ENCODE assay signal across 9 mouse cellular contexts in genomic region chr2:37734979-37735806, GRCm38 (mm10). TPM values are rescaled to one million over a fixed set of nuclear protein-coding genes. Genes with fewer than 3 reads are reported as not detected.
A peak's percentile ranks its signal among the peaks of the same experiment; 100 is the strongest.
DNase-seq lines count a peak whose midpoint lies in the region; ATAC-seq lines count a peak whose summit lies in the region.
"Had no signal": no experiment of that assay in that cellular context is flagged by ENCODE, and none has a peak within 500 bp of the region (broad histone marks: within the 10 kb centered on the region; RNA-seq: fewer than 3 reads in every experiment).

No protein-coding gene starts in this region.

- H3K4me2 ChIP-seq in heart, embryonic 13.5 days = peak overlapping the region; percentile 61
- peak overlapping the region; percentile 22 for H3K4me2 ChIP-seq in forebrain, embryonic 16.5 days (ENCODE audit: low read length)
- H3K4me2 ChIP-seq in liver, embryonic 12.5 days = peak overlapping the region; percentile 48
- peak overlapping the region; percentile 1; the same call in 1 of the 2 replicates for H3K4me2 ChIP-seq in neural tube, embryonic 11.5 days (ENCODE audit: low read depth)

- peak overlapping the region; percentile 69 for H3K9ac ChIP-seq in heart, embryonic 13.5 days
- H3K9ac ChIP-seq in forebrain, embryonic 16.5 days (replicated peaks; ENCODE audit: low read depth, low read length) = no peak overlapping the region
- 0 out of 2 replicates have a peak overlapping the region, but pooled peaks have one; percentile 22 for H3K9ac ChIP-seq in liver, embryonic 12.5 days
- H3K9ac ChIP-seq in neural tube, embryonic 11.5 days (ENCODE audit: low read length) = no peak overlapping the region; the same call in 1 of the 2 replicates

- ATAC-seq in heart, embryonic 13.5 days (ENCODE audit: extremely low read depth, insufficient number of reproducible peaks, low FRiP score, low TSS enrichment) = no peak
- ATAC-seq in forebrain, embryonic 16.5 days = peak; percentile 61; the same call in 1 of the 2 replicates
- 0 out of 2 replicates have a peak, but pooled peaks have one; percentile 40 for ATAC-seq in liver, embryonic 12.5 days
- peak; percentile 45; the same call in 1 of the 2 replicates for ATAC-seq in neural tube, embryonic 11.5 days (ENCODE audit: insufficient read depth, low FRiP score, low TSS enrichment)
- ATAC-seq: Patski had no signal

- H3K36me3 ChIP-seq in heart, embryonic 13.5 days = no peaks in the 10 kb centered on the region
- H3K36me3 ChIP-seq in forebrain, embryonic 16.5 days (ENCODE audit: control insufficient read depth, insufficient read depth) = no peaks in the 10 kb centered on the region
- no peaks in the 10 kb centered on the region for H3K36me3 ChIP-seq in liver, embryonic 12.5 days
- no peaks in the 10 kb centered on the region for H3K36me3 ChIP-seq in neural tube, embryonic 11.5 days (ENCODE audit: control insufficient read depth, insufficient read depth, low read length)

- no peaks in the 10 kb centered on the region for H3K27me3 ChIP-seq in heart, embryonic 13.5 days (replicated peaks)
- no peaks in the 10 kb centered on the region for H3K27me3 ChIP-seq in forebrain, embryonic 16.5 days (replicated peaks; ENCODE audit: control insufficient read depth, insufficient read depth, low read length)
- 0 out of 2 replicates have a peak, but pooled peaks cover 3% of the 10 kb centered on the region for H3K27me3 ChIP-seq in liver, embryonic 12.5 days (replicated peaks)
- no peaks in the 10 kb centered on the region for H3K27me3 ChIP-seq in neural tube, embryonic 11.5 days (ENCODE audit: control insufficient read depth, insufficient read depth, low read length)

- WGBS in heart, embryonic 13.5 days = 9% methylated on average over 17 of the region's 17 CpGs
- WGBS in forebrain, embryonic 16.5 days = 11% methylated on average over 17 of the region's 17 CpGs
- 9% methylated on average over 17 of the region's 17 CpGs for WGBS in liver, embryonic 12.5 days (ENCODE audit: insufficient replicate concordance)
- 20% methylated on average over 17 of the region's 17 CpGs for WGBS in neural tube, embryonic 11.5 days

- no peaks in the 10 kb centered on the region for H3K9me3 ChIP-seq in heart, embryonic 13.5 days
- H3K9me3 ChIP-seq in forebrain, embryonic 16.5 days (ENCODE audit: control insufficient read depth, low read length) = no peaks in the 10 kb centered on the region
- H3K9me3 ChIP-seq in liver, embryonic 12.5 days (replicated peaks) = no peaks in the 10 kb centered on the region
- no peaks in the 10 kb centered on the region for H3K9me3 ChIP-seq in neural tube, embryonic 11.5 days (ENCODE audit: control insufficient read depth, low read length)

- H3K4me3 ChIP-seq in heart, embryonic 13.5 days = peak overlapping the region; percentile 32
- no peak overlapping the region for H3K4me3 ChIP-seq in forebrain, embryonic 16.5 days (replicated peaks; ENCODE audit: low read length)
- no peak overlapping the region for H3K4me3 ChIP-seq in liver, embryonic 12.5 days
- H3K4me3 ChIP-seq in neural tube, embryonic 11.5 days (ENCODE audit: low read depth, low read length) = no peak overlapping the region

- H3K27ac ChIP-seq in heart, embryonic 13.5 days (replicated peaks) = no peak overlapping the region
- H3K27ac ChIP-seq in forebrain, embryonic 16.5 days (ENCODE audit: low read length) = no peak overlapping the region
- no peak overlapping the region for H3K27ac ChIP-seq in liver, embryonic 12.5 days
- no peak overlapping the region for H3K27ac ChIP-seq in neural tube, embryonic 11.5 days (ENCODE audit: low read depth, low read length)

- peaks cover 15% of the 10 kb centered on the region for H3K4me1 ChIP-seq in heart, embryonic 13.5 days
- H3K4me1 ChIP-seq in forebrain, embryonic 16.5 days (replicated peaks; ENCODE audit: control insufficient read depth, insufficient read depth, low read length) = peaks cover 9% of the 10 kb centered on the region; the same call in 1 of the 2 replicates
- H3K4me1 ChIP-seq in liver, embryonic 12.5 days = peaks cover 12% of the 10 kb centered on the region
- no peaks in the 10 kb centered on the region; the same call in 1 of the 2 replicates for H3K4me1 ChIP-seq in neural tube, embryonic 11.5 days (ENCODE audit: control insufficient read depth, insufficient read depth, low read length)

- no peak for DNase-seq in heart, adult 8-10 months (ENCODE audit: low spot score)
- peak; percentile 62 for DNase-seq in ZHBTc4 (ENCODE audit: low read depth, low spot score)
- DNase-seq in neural tube, embryonic 11.5 days (ENCODE audit: low spot score) = peak; percentile 65
- DNase-seq in cerebellum, postnatal 25 days = no peak
- DNase-seq in yolk sac, embryonic 10.5 days (ENCODE audit: low spot score) = no peak

RNA-seq across cellular contexts. Expression of gene Strbp, which starts 31.5 kb away (rescaled TPM):
- polyA plus RNA-seq in heart, embryonic 13.5 days (2015; fragmentation: Nextera tagmentation; extraction: Ambion mirVana) = 20.4 and 22.5 TPM in 2 replicates
- total RNA-seq in heart, adult 8-10 months (2022) = 10 to 100 TPM; 11.5 to 21.8 (median 16.1) TPM
- polyA plus RNA-seq in forebrain, embryonic 16.5 days (2015; fragmentation: Nextera tagmentation; extraction: Ambion mirVana) = 111 and 113 TPM in 2 replicates
- 24.1 and 24.3 TPM in 2 replicates for polyA plus RNA-seq in liver, embryonic 12.5 days (2016; fragmentation: Nextera tagmentation; extraction: Ambion mirVana)
- polyA plus RNA-seq in neural tube, embryonic 11.5 days (2014; fragmentation: Nextera tagmentation; extraction: Ambion mirVana) = 85.6 and 87.9 TPM in 2 replicates

RNA-seq across cellular contexts. Expression of gene Crb2, which starts 40.9 kb away (rescaled TPM):
- 3.0 and 4.0 TPM in 2 replicates for polyA plus RNA-seq in heart, embryonic 13.5 days (2015; fragmentation: Nextera tagmentation; extraction: Ambion mirVana)
- total RNA-seq in heart, adult 8-10 months (2022) = 1 to 10 TPM in 1 of 4 experiments, under 1 TPM in 3; 0.41 to 1.1 (median 0.77) TPM
- polyA plus RNA-seq in forebrain, embryonic 16.5 days (2015; fragmentation: Nextera tagmentation; extraction: Ambion mirVana) = 5.0 and 5.7 TPM in 2 replicates
- 1.5 and 1.6 TPM in 2 replicates for polyA plus RNA-seq in liver, embryonic 12.5 days (2016; fragmentation: Nextera tagmentation; extraction: Ambion mirVana)
- polyA plus RNA-seq in neural tube, embryonic 11.5 days (2014; fragmentation: Nextera tagmentation; extraction: Ambion mirVana) = 7.4 and 8.4 TPM in 2 replicates

Comparison
In these comparisons a context has a peak if more than half of its experiments do, and no peak if none do; other contexts are left out.
1. H3K4me2 ChIP-seq: peak in every context shown above with its lines; median percentile 61 in heart, embryonic 13.5 days; 48 in liver, embryonic 12.5 days; 22 in forebrain, embryonic 16.5 days; 1 in neural tube, embryonic 11.5 days.
2. H3K9ac ChIP-seq: peak in heart, embryonic 13.5 days (single experiment) and liver, embryonic 12.5 days (single experiment); none in forebrain, embryonic 16.5 days (single experiment) and neural tube, embryonic 11.5 days (single experiment).
3. DNase-seq: peak in ZHBTc4 (single experiment) and neural tube, embryonic 11.5 days (single experiment); none in heart, adult 8-10 months (single experiment), cerebellum, postnatal 25 days (0 of 2) and yolk sac, embryonic 10.5 days (single experiment).